Mouse (Mus musculus) ES-Bruce4 (cell line): Measurements from ENCODE around the gene Grip2. TPM values are rescaled to one million over a fixed set of nuclear protein-coding genes. Genes with fewer than 3 reads are reported as not detected.

ENCODE experiments used
- H3K27ac ChIP-seq: 2 replicates; pipeline ENCODE4 v1.5.1; 2012; ENCODE audit warnings: low read length, inconsistent platforms; ENCODE audit not compliant: insufficient read depth
- H3K27me3 ChIP-seq: 2 replicates; pipeline ENCODE4 v1.6.1; 2012; ENCODE audit warnings: mild to moderate bottlenecking, low read length, inconsistent platforms; ENCODE audit not compliant: control insufficient read depth, poor library complexity, insufficient read depth, severe bottlenecking
- H3K36me3 ChIP-seq: 2 replicates; pipeline ENCODE4 v1.6.1; 2012; ENCODE audit warnings: inconsistent platforms, mild to moderate bottlenecking, low read length, moderate library complexity; ENCODE audit not compliant: control insufficient read depth, poor library complexity, insufficient read depth, severe bottlenecking
- H3K4me1 ChIP-seq: one replicate; pipeline ENCODE4 v1.8.1; 2011; ENCODE audit warnings: low read length; ENCODE audit not compliant: control insufficient read depth, insufficient read depth
- H3K4me3 ChIP-seq: 2 replicates; pipeline ENCODE4 v1.5.1; 2011; ENCODE audit warnings: low read depth, mild to moderate bottlenecking, low read length
- H3K9ac ChIP-seq: 2 replicates; pipeline ENCODE4 v1.6.1; 2012; ENCODE audit warnings: low read depth, mild to moderate bottlenecking, inconsistent platforms; ENCODE audit not compliant: poor library complexity, severe bottlenecking
- H3K9me3 ChIP-seq: replicated peaks from 2 replicates; pipeline ENCODE4 v1.6.1; 2012; ENCODE audit warnings: mild to moderate bottlenecking, low read length, inconsistent platforms; ENCODE audit not compliant: control insufficient read depth, poor library complexity, insufficient read depth, severe bottlenecking
- CTCF ChIP-seq: IDR thresholded peaks from one replicate; pipeline ENCODE4 v1.8.1; 2011; ENCODE audit warnings: low read depth, low read length
- EP300 ChIP-seq: IDR thresholded peaks from 2 replicates; pipeline ENCODE4 v1.6.1; 2011; ENCODE audit warnings: low read depth, low read length; ENCODE audit not compliant: insufficient read depth
- POLR2A ChIP-seq: IDR thresholded peaks from one replicate; pipeline ENCODE4 v1.8.1; 2011; ENCODE audit warnings: low read length; ENCODE audit not compliant: insufficient read depth
- polyA plus RNA-seq: library from polyadenylated mRNA; stranded (reverse); fragments of >200 nt; gene quantifications from 2 replicates; pipeline ENCODE4 v1.2.4, GENCODE M21; 2011; ENCODE audit warnings: low read depth; ENCODE audit not compliant: missing spikeins, insufficient read depth, insufficient read length

Grip2 gene
- polyA plus RNA-seq, 1 experiment = 0.46 TPM

- Histone ChIP-seq H3K9me3 (no peaks in the 10 kb centered on the region), H3K27me3 (no peaks in the 10 kb centered on the region), H3K36me3 (no peaks in the 10 kb centered on the region), H3K4me3 (peak overlapping the region; percentile 42), H3K4me1 (no peaks in the 10 kb centered on the region), H3K27ac (no peak overlapping the region), H3K9ac (peak overlapping the region; percentile 7; the same call in 1 of the 2 replicates)
- TF ChIP-seq CTCF (no peak), POLR2A (no peak), EP300 (no peak)
These were observed 19.9 kb downstream of the Grip2 start for GRCm38 (mm10) chr6:91807169-91807568.

- Histone ChIP-seq H3K36me3 (no peaks in the 10 kb centered on the region), H3K27ac (no peak overlapping the region), H3K4me1 (no peaks in the 10 kb centered on the region), H3K9me3 (no peaks in the 10 kb centered on the region), H3K9ac (no peak overlapping the region), H3K4me3 (no peak overlapping the region), H3K27me3 (no peaks in the 10 kb centered on the region)
- TF ChIP-seq CTCF = no peak
- no peak for TF ChIP-seq POLR2A
- no peak for TF ChIP-seq EP300
These were observed 22.9 kb downstream of the Grip2 start for GRCm38 (mm10) chr6:91804177-91804576.

DNA sequence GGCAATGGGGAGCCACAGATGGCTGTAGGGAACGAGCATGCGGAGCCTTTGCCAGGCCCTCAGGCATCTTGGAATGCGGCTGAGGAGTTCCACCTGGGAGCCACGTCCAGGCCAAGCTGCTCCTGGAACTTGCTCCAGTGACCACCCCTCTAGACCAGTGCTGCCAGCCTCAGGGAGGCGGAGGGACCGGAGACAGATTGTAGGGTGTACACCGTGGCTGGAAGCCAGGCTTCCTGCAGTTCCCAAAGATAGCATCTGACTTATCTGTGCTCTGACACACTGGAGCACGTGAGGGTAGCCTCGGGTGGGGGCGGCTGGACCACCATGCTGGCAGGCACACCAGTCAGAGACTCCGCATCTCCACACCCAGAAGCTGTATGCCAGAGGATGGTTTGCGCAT, 28.6 kb downstream of the Grip2 start:
- no peak overlapping the region for H3K9ac ChIP-seq
- H3K9me3 ChIP-seq = no peaks in the 10 kb centered on the region
- H3K27ac ChIP-seq = no peak overlapping the region
- no peaks in the 10 kb centered on the region for H3K36me3 ChIP-seq
- H3K4me3 ChIP-seq = no peak overlapping the region
- no peak for TF ChIP-seq EP300
- TF ChIP-seq CTCF = no peak
- no peaks in the 10 kb centered on the region for H3K4me1 ChIP-seq
- H3K27me3 ChIP-seq = no peaks in the 10 kb centered on the region

GRCm38 (mm10) chr6:91796736-91797135, 30.3 kb downstream of the Grip2 start:
- Histone ChIP-seq H3K27ac (no peak overlapping the region), H3K4me1 (no peaks in the 10 kb centered on the region), H3K9ac (no peak overlapping the region), H3K36me3 (no peaks in the 10 kb centered on the region), H3K4me3 (no peak overlapping the region), H3K9me3 (no peaks in the 10 kb centered on the region), H3K27me3 (no peaks in the 10 kb centered on the region)
- no peak for TF ChIP-seq POLR2A
- no peak for TF ChIP-seq EP300
- TF ChIP-seq CTCF = no peak

- H3K4me3 ChIP-seq = no peak overlapping the region
- H3K9ac ChIP-seq = no peak overlapping the region
- H3K27me3 ChIP-seq = no peaks in the 10 kb centered on the region
- TF ChIP-seq EP300 (no peak), POLR2A (no peak), CTCF (no peak)
- H3K27ac ChIP-seq = no peak overlapping the region
- H3K36me3 ChIP-seq = no peaks in the 10 kb centered on the region
- H3K9me3 ChIP-seq = no peaks in the 10 kb centered on the region
- no peaks in the 10 kb centered on the region for H3K4me1 ChIP-seq
These were observed 31.0 kb downstream of the Grip2 start for GRCm38 (mm10) chr6:91796064-91796463.

- Histone ChIP-seq H3K9me3 (no peaks in the 10 kb centered on the region), H3K4me3 (no peak overlapping the region), H3K36me3 (no peaks in the 10 kb centered on the region), H3K27me3 (no peaks in the 10 kb centered on the region), H3K9ac (no peak overlapping the region), H3K27ac (no peak overlapping the region), H3K4me1 (no peaks in the 10 kb centered on the region)
- TF ChIP-seq CTCF = no peak
- no peak for TF ChIP-seq EP300
- no peak for TF ChIP-seq POLR2A
These were observed 31.4 kb downstream of the Grip2 start for GRCm38 (mm10) chr6:91795640-91796039.

DNA sequence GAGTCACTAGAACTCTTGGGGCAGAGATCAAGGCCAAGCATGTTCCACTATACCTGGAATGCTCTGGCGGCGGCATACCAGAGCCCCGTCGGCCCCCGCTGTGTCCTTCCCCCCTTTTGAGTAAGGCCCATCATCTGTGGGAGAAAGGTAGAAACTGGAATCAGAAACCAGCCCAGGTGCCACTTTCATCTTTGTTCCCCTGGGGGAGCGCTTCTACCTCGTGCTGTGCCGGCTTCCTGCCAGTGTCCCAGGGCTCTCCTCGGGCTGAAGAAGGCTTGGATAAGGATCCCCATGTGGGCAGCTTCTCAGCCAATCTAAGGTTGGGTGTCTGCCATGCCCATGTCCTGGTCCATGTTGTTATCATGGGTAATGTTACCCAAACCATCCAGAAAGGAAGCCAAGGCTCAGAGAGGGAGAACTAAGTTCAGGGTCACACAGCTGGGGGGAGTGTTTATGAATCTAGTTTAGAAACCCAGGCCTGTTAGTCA, 38.7 kb downstream of the Grip2 start:
- no peak overlapping the region for H3K27ac ChIP-seq
- no peaks in the 10 kb centered on the region for H3K9me3 ChIP-seq
- TF ChIP-seq POLR2A = no peak
- TF ChIP-seq EP300 = no peak
- TF ChIP-seq CTCF = no peak
- H3K36me3 ChIP-seq = no peaks in the 10 kb centered on the region
- no peaks in the 10 kb centered on the region for H3K4me1 ChIP-seq
- H3K4me3 ChIP-seq = no peak overlapping the region
- H3K27me3 ChIP-seq = no peaks in the 10 kb centered on the region
- H3K9ac ChIP-seq = no peak overlapping the region
